Mouse (Mus musculus) liver, embryonic 14.5 days (tissue): ENCODE results near the gene Serpinb1c. TPM values are rescaled to one million over a fixed set of nuclear protein-coding genes. Genes with fewer than 3 reads are reported as not detected.
"Not testable (repeated sequence)": the region's sequence is repeated elsewhere in the genome, so short reads cannot be mapped to it uniquely, and the experiment has no call there.

Experiments
- ATAC-seq: fragments of 200-750 bp; cut with Nextera tagmentation; 2 replicates; pipeline ENCODE4 v1.8.0; 2017; ENCODE audit warnings: moderate number of reproducible peaks, mild to moderate bottlenecking, moderate library complexity; ENCODE audit not compliant: insufficient read depth
- DNase-seq, 3 experiments: peaks; one replicate each; pipeline ENCODE4 v3.0.0-alpha.2; 2012 to 2013; ENCODE audit warnings: low read depth in 3 of 3, low spot score in 3 of 3
- H3K27ac ChIP-seq: fragments of 300-500 bp; sonication (generic); 2 replicates; pipeline ENCODE4 v1.5.1; 2014; ENCODE audit warnings: moderate library complexity, mild to moderate bottlenecking, control low read depth, inconsistent platforms
- H3K27me3 ChIP-seq: fragments of 300-500 bp; sonication (generic); 2 replicates; pipeline ENCODE4 v1.6.1; 2014; ENCODE audit warnings: mild to moderate bottlenecking, low read length, moderate library complexity; ENCODE audit not compliant: control insufficient read depth, insufficient read depth
- H3K36me3 ChIP-seq: fragments of 300-500 bp; sonication (generic); replicated peaks from 2 replicates; pipeline ENCODE4 v1.6.1; 2014; ENCODE audit warnings: low read depth; ENCODE audit not compliant: control insufficient read depth, insufficient read depth
- H3K4me1 ChIP-seq, 2 experiments: fragments of 200-500 bp in 1 of 2; fragments of 300-500 bp in 1 of 2; sonication (generic) in 1 of 2; replicated peaks; 2 replicates each; pipeline ENCODE4 v1.6.1; 2012 to 2014; ENCODE audit warnings: antibody characterized with exemption in 1 of 2, inconsistent platforms in 1 of 2, low read length in 1 of 2; ENCODE audit not compliant: control insufficient read depth in 2 of 2, insufficient read depth in 2 of 2
- H3K4me2 ChIP-seq: fragments of 300-500 bp; sonication (generic); 2 replicates; pipeline ENCODE4 v1.6.1; 2014; ENCODE audit warnings: low read depth, mild to moderate bottlenecking, control low read depth, moderate library complexity
- H3K4me3 ChIP-seq, 2 experiments: fragments of 200-500 bp in 1 of 2; fragments of 300-500 bp in 1 of 2; sonication (generic) in 1 of 2; 2 replicates each; pipeline ENCODE4 v1.5.1; 2012 to 2014; ENCODE audit warnings: low read depth in 2 of 2, low read length in 2 of 2, mild to moderate bottlenecking in 2 of 2, control low read depth in 1 of 2, inconsistent platforms in 1 of 2, moderate library complexity in 1 of 2; ENCODE audit not compliant: insufficient read depth in 1 of 2
- H3K9ac ChIP-seq: fragments of 300-500 bp; sonication (generic); replicated peaks from 2 replicates; pipeline ENCODE4 v1.6.1; 2014; ENCODE audit warnings: mild to moderate bottlenecking, control low read depth, moderate library complexity
- H3K9me3 ChIP-seq: fragments of 300-500 bp; sonication (generic); 2 replicates; pipeline ENCODE4 v1.6.1; 2016; ENCODE audit warnings: low read length, mixed read lengths; ENCODE audit not compliant: control insufficient read depth
- CTCF ChIP-seq: IDR thresholded peaks from 2 replicates; pipeline ENCODE4 v1.5.1; 2016; ENCODE audit warnings: antibody characterized with exemption, low read depth, control low read depth
- EP300 ChIP-seq: IDR thresholded peaks from 2 replicates; pipeline ENCODE4 v1.6.1; 2016; ENCODE audit warnings: antibody characterized with exemption, low read depth
- WGBS: fragments of 180-500 bp; shearing (Covaris S2); extraction: QIAGEN DNeasy Blood & Tissue Kit; methylation state at CpG from one replicate; pipeline ENCODE4 v1.1.7; 2014; ENCODE audit not compliant: insufficient replicate concordance; 5-methylcytosine and 5-hydroxymethylcytosine counted together
- polyA plus RNA-seq, 2 experiments: library from polyadenylated mRNA; depleted of rRNA in 1 of 2; stranded (reverse) in 1 of 2; unstranded in 1 of 2; fragments of >200 nt; fragmentation: Nextera tagmentation in 1 of 2; extraction: Ambion mirVana in 1 of 2; gene quantifications; 2 replicates each; pipeline versions ENCODE4 v1.2.1 to v1.2.3; 2012 to 2014

The Serpinb1c gene
- polyA plus RNA-seq, 2 experiments, result 0.04 TPM; not detected in 1

DNA sequence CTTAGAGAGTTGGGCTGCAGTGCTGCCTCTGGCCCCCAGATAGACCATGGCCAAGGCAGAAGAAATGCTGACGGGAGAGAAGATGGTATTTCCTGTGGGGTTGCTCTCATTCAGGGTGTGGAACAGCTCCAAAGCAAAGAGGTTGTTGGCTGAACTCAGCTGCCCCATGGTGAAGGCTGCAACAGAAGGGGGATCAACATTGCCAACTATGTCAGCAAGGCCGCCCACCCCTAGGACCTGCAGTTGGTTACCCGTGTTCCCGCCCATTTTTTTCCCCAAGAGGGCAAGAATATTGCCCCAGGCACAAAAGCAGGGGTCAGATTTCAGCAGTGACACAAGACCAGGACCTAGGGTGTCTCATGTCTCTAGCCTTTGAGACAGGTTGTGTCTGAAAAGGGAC lies 1.1 kb downstream of the Serpinb1c start:
- Histone ChIP-seq H3K27me3 (no peaks in the 10 kb centered on the region), H3K4me3 (no peak overlapping the region), H3K36me3 (no peaks in the 10 kb centered on the region), H3K27ac (no peak overlapping the region), H3K9me3 (no peaks in the 10 kb centered on the region), H3K4me1 (no peaks in the 10 kb centered on the region), H3K4me2 (no peak overlapping the region), H3K9ac (no peak overlapping the region)
- ATAC-seq (no peak), DNase-seq (no peak)
- 54% methylated on average over 4 of the region's 4 CpGs for WGBS
- TF ChIP-seq CTCF (no peak), EP300 (no peak)

GRCm38 (mm10) chr13:32884755-32885154 lies 13.3 kb downstream of the Serpinb1c start:
- Histone ChIP-seq H3K4me3 (no peak overlapping the region), H3K36me3 (no peaks in the 10 kb centered on the region), H3K4me1 (no peaks in the 10 kb centered on the region), H3K9ac (no peak overlapping the region), H3K9me3 (no peaks in the 10 kb centered on the region), H3K4me2 (no peak overlapping the region), H3K27ac (no peak overlapping the region), H3K27me3 (no peaks in the 10 kb centered on the region)
- DNase-seq (no peak), ATAC-seq (no peak)
- TF ChIP-seq CTCF (no peak), EP300 (no peak)

DNA sequence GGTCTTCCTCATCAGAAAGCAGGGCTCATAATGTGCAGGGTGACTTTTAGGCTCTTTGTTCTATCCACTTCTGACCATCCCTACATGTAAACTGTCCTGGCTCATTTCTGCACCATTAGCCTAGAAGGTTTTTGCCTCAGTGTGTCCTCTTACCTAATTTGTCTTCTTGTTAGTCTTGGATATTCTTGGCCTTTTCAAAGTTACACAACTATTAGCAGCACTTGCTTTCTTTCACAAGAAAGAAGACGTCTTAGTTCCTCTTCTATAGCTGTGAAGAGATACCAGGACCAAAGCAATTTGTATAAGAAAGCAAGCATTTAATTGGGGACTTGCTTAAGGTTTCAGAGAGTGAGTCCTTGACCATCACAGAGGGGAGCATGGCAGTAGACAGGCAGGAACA lies 24.1 kb downstream of the Serpinb1c start:
- no peak for ATAC-seq
- 29% methylated on average over 1 of the region's 1 CpGs for WGBS
- H3K4me2 ChIP-seq, result no peak overlapping the region

DNA sequence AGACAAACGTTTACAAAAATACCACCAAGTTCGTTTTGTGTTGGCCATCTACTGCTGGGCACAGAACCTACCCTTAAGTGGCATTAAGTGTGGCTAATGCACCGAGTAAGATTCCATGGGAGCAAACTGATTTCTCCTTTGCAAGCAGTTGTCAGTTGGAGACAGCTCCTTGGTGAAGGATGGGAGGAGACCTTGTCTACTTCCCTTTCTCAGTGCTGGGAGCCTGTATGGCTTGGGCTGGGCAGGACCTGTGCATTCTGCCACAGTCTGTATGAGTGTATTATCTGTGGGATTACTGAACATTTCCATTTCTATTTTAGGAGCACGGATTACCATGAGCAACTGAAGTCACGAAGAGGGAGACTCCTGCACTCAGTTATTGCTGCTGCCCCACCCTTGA lies 29.2 kb downstream of the Serpinb1c start:
- H3K4me2 ChIP-seq, result no peak overlapping the region
- TF ChIP-seq EP300 (no peak), CTCF (no peak)

More for the DNA sequence above, 24.1 kb downstream of the Serpinb1c start:
- TF ChIP-seq EP300 (no peak), CTCF (no peak)
- no peak for DNase-seq
- H3K36me3 ChIP-seq, result no peaks in the 10 kb centered on the region
- no peak overlapping the region for H3K27ac ChIP-seq
- no peaks in the 10 kb centered on the region for H3K9me3 ChIP-seq
- no peak overlapping the region for H3K9ac ChIP-seq
- H3K4me1 ChIP-seq, result no peaks in the 10 kb centered on the region
- no peaks in the 10 kb centered on the region for H3K27me3 ChIP-seq
- no peak overlapping the region for H3K4me3 ChIP-seq

GRCm38 (mm10) chr13:32868233-32868632 lies 29.8 kb downstream of the Serpinb1c start:
- WGBS, result 37% methylated on average over 4 of the region's 4 CpGs
- H3K27ac ChIP-seq, H3K4me3 ChIP-seq: not testable (repeated sequence)

More for the DNA sequence above, 29.2 kb downstream of the Serpinb1c start:
- 38% methylated on average over 5 of the region's 5 CpGs for WGBS
- DNase-seq, result no peak
- Histone ChIP-seq H3K4me3 (no peak overlapping the region), H3K36me3 (no peaks in the 10 kb centered on the region), H3K9me3 (no peaks in the 10 kb centered on the region), H3K27me3 (no peaks in the 10 kb centered on the region), H3K9ac (no peak overlapping the region), H3K4me1 (no peaks in the 10 kb centered on the region), H3K27ac (no peak overlapping the region)
- no peak for ATAC-seq

GRCm38 (mm10) chr13:32867030-32867429 lies 31.0 kb downstream of the Serpinb1c start:
- Histone ChIP-seq H3K27me3 (no peaks in the 10 kb centered on the region), H3K9ac (no peak overlapping the region), H3K4me3 (no peak overlapping the region), H3K36me3 (no peaks in the 10 kb centered on the region), H3K27ac (no peak overlapping the region), H3K9me3 (no peaks in the 10 kb centered on the region), H3K4me1 (no peaks in the 10 kb centered on the region), H3K4me2 (no peak overlapping the region)
- no peak for ATAC-seq
- DNase-seq, result no peak
- no peak for TF ChIP-seq EP300
- TF ChIP-seq CTCF, result no peak
- WGBS, result 33% methylated on average over 2 of the region's 2 CpGs

More at GRCm38 (mm10) chr13:32868233-32868632, 29.8 kb downstream of the Serpinb1c start:
- not testable (repeated sequence) for H3K36me3 ChIP-seq, H3K4me2 ChIP-seq, H3K9me3 ChIP-seq, H3K4me1 ChIP-seq, ATAC-seq, DNase-seq, H3K9ac ChIP-seq, H3K27me3 ChIP-seq
